ENCODE assay signal across 10 mouse cellular contexts in the genomic region with DNA sequence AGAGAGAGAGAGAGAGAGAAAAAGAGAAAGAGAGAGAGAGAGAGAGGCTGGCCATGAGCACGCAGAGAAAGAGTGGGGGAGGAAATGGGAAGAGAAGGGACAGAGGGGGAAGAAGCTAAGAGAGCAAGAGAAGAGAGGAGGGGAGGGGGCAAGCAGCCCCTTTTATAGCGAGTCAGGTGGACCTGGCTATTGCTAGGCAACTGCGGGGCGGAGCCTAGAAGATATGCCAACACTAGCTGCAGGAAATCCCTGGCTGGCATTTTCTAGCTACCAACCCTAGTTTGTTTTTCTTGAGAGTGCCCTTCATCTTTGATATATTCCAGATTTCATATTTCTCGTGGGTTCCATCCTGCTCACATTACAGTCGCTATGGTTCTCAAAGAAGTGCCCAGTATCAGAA. TPM values are rescaled to one million over a fixed set of nuclear protein-coding genes. Genes with fewer than 3 reads are reported as not detected.
DNase-seq lines count a peak whose midpoint lies in the region; ATAC-seq and TF ChIP-seq lines count a peak whose summit lies in the region.
"Had no signal": no experiment of that assay in that cellular context is flagged by ENCODE, and none has a peak within 500 bp of the region (broad histone marks: within the 10 kb centered on the region; RNA-seq: fewer than 3 reads in every experiment).

No protein-coding gene starts in this region.

- no peak for ATAC-seq in kidney, embryonic 14.5 days (ENCODE audit: low FRiP score, low TSS enrichment)
- ATAC-seq in liver, embryonic 14.5 days (ENCODE audit: insufficient read depth), result no peak
- no peak for ATAC-seq in megakaryocyte progenitor cell, adult 5-6 weeks (replicated peaks; ENCODE audit: poor library complexity)

- no peak for DNase-seq in kidney, adult 2 months
- DNase-seq in urinary bladder, postnatal 14 days (ENCODE audit: low spot score), result peak; percentile 27
- no peak for DNase-seq in urinary bladder, postnatal 25 days (ENCODE audit: low spot score)
- no peak for DNase-seq in liver, embryonic 14.5 days (ENCODE audit: low read depth in 3 of 3, low spot score in 3 of 3)
- no peak for DNase-seq in T-cell, adult 2 months (ENCODE audit: low spot score)
- DNase-seq: gastrocnemius, postnatal 36 days had no signal

- H3K4me2 ChIP-seq in kidney, embryonic 14.5 days (replicated peaks; ENCODE audit: low read depth, low read length), result peak overlapping the region; percentile 12; the same call in 1 of the 2 replicates
- H3K4me2 ChIP-seq in liver, embryonic 14.5 days (ENCODE audit: low read depth), result peak overlapping the region; percentile 49

- H3K27me3 ChIP-seq in kidney, embryonic 14.5 days (ENCODE audit: control insufficient read depth, insufficient read depth, low read length), result no peaks in the 10 kb centered on the region
- H3K27me3 ChIP-seq in kidney, adult 2 months (replicated peaks; ENCODE audit: control insufficient read depth, insufficient read depth, low read length), result no peaks in the 10 kb centered on the region
- no peaks in the 10 kb centered on the region for H3K27me3 ChIP-seq in liver, embryonic 14.5 days (ENCODE audit: control insufficient read depth, insufficient read depth, low read length)
- H3K27me3 ChIP-seq: megakaryocyte, embryonic 14.5 days had no signal

- H3K36me3 ChIP-seq in kidney, embryonic 14.5 days (ENCODE audit: control insufficient read depth, insufficient read depth, low read length), result no peaks in the 10 kb centered on the region
- H3K36me3 ChIP-seq in kidney, adult 2 months (ENCODE audit: control insufficient read depth, insufficient read depth, low read length), result no peaks in the 10 kb centered on the region
- H3K36me3 ChIP-seq in liver, embryonic 14.5 days (replicated peaks; ENCODE audit: control insufficient read depth, insufficient read depth, low read depth), result no peaks in the 10 kb centered on the region

- no peak for TF ChIP-seq POLR2A in kidney, adult 2 months (IDR thresholded peaks at IDR 0.05; ENCODE audit: low read depth, low read length)

- no peak overlapping the region for H3K9ac ChIP-seq in kidney, embryonic 14.5 days (ENCODE audit: low read depth, low read length)
- no peak overlapping the region for H3K9ac ChIP-seq in liver, embryonic 14.5 days (replicated peaks)

- H3K4me1 ChIP-seq in kidney, embryonic 14.5 days (ENCODE audit: control insufficient read depth, insufficient read depth, low read length), result 0 out of 2 replicates have a peak, but pooled peaks cover 7% of the 10 kb centered on the region
- H3K4me1 ChIP-seq in kidney, adult 2 months (ENCODE audit: control insufficient read depth, insufficient read depth, low read length), result no peaks in the 10 kb centered on the region
- peaks cover 8 to 13% of the 10 kb centered on the region in 2 experiments for H3K4me1 ChIP-seq in liver, embryonic 14.5 days (replicated peaks; ENCODE audit: control insufficient read depth in 2 of 2, insufficient read depth in 2 of 2, low read length in 1 of 2)

- H3K27ac ChIP-seq in kidney, embryonic 14.5 days (ENCODE audit: low read depth, low read length), result no peak overlapping the region
- H3K27ac ChIP-seq in kidney, adult 2 months (ENCODE audit: insufficient read depth, low read depth, low read length), result no peak overlapping the region
- H3K27ac ChIP-seq in liver, embryonic 14.5 days, result no peak overlapping the region

- no peak for TF ChIP-seq CTCF in kidney, adult 2 months (conservative IDR thresholded peaks at IDR 0.05; ENCODE audit: insufficient read depth, insufficient read length, low read depth, low read length)
- TF ChIP-seq CTCF in liver, embryonic 14.5 days (IDR thresholded peaks at IDR 0.05; ENCODE audit: low read depth), result no peak

- H3K9me3 ChIP-seq in kidney, embryonic 14.5 days (ENCODE audit: control insufficient read depth, low read length), result no peaks in the 10 kb centered on the region
- H3K9me3 ChIP-seq in liver, embryonic 14.5 days (ENCODE audit: control insufficient read depth, low read length), result no peaks in the 10 kb centered on the region
- H3K9me3 ChIP-seq: megakaryocyte, embryonic 14.5 days had no signal

- no peak overlapping the region for H3K4me3 ChIP-seq in kidney, embryonic 14.5 days (ENCODE audit: low read length)
- no peak overlapping the region for H3K4me3 ChIP-seq in kidney, adult 2 months (ENCODE audit: insufficient read depth, low read depth, low read length)
- no peak overlapping the region for H3K4me3 ChIP-seq in liver, embryonic 14.5 days (ENCODE audit: insufficient read depth in 1 of 2, low read depth in 2 of 2, low read length in 2 of 2)

- TF ChIP-seq EP300 in liver, embryonic 14.5 days (IDR thresholded peaks at IDR 0.05; ENCODE audit: low read depth), result no peak

- 40% methylated on average over 6 of the region's 6 CpGs for WGBS in kidney, embryonic 14.5 days
- WGBS in kidney, adult 2 months, result 53% methylated on average over 6 of the region's 6 CpGs
- WGBS in liver, embryonic 14.5 days (ENCODE audit: insufficient replicate concordance), result 38% methylated on average over 6 of the region's 6 CpGs

RNA-seq across cellular contexts. Expression of gene Bco1, which starts 19.4 kb away (rescaled TPM):
- 0.19 and 0.38 TPM in 2 replicates for polyA plus RNA-seq in kidney, embryonic 14.5 days (2014; fragmentation: Nextera tagmentation; extraction: Ambion mirVana)
- 2.6 and 3.0 TPM in 2 replicates for polyA plus RNA-seq in kidney, adult 2 months (2012; rRNA removed)
- polyA plus RNA-seq in liver, embryonic 14.5 days (2012; rRNA removed), result 4.3 and 5.2 TPM in 2 replicates
- 3.2 and 4.3 TPM in 2 replicates for polyA plus RNA-seq in liver, embryonic 14.5 days (2014; fragmentation: Nextera tagmentation; extraction: Ambion mirVana)
- total RNA-seq in megakaryocyte progenitor cell, adult 5-6 weeks (2015), result 0.61 and 0.62 TPM in 2 replicates
- 0.54 and 0.95 TPM in 2 replicates for total RNA-seq in megakaryocyte progenitor cell, adult 5-6 weeks (2017)
- total RNA-seq: left cerebral cortex, adult 18-20 months had no signal

RNA-seq across cellular contexts. Expression of gene Pkd1l2, which starts 32.8 kb away (rescaled TPM):
- not detected in 2 replicates for polyA plus RNA-seq in kidney, embryonic 14.5 days (2014; fragmentation: Nextera tagmentation; extraction: Ambion mirVana)
- polyA plus RNA-seq in kidney, adult 2 months (2012; rRNA removed), result 0.04 and 0.08 TPM in 2 replicates
- not detected in 2 replicates for polyA plus RNA-seq in liver, embryonic 14.5 days (2012; rRNA removed)
- not detected in 2 replicates for polyA plus RNA-seq in liver, embryonic 14.5 days (2014; fragmentation: Nextera tagmentation; extraction: Ambion mirVana)
- 0.07 and 0.39 TPM in 2 replicates for total RNA-seq in megakaryocyte progenitor cell, adult 5-6 weeks (2015)
- total RNA-seq in megakaryocyte progenitor cell, adult 5-6 weeks (2017), result 0.17 TPM in 2 replicates

RNA-seq across cellular contexts. Expression of gene Gan, which starts 42.8 kb away (rescaled TPM):
- 2.7 and 3.1 TPM in 2 replicates for polyA plus RNA-seq in kidney, embryonic 14.5 days (2014; fragmentation: Nextera tagmentation; extraction: Ambion mirVana)
- polyA plus RNA-seq in kidney, adult 2 months (2012; rRNA removed), result 3.1 and 3.4 TPM in 2 replicates
- 1.4 and 1.6 TPM in 2 replicates for polyA plus RNA-seq in liver, embryonic 14.5 days (2012; rRNA removed)
- 0.62 and 0.77 TPM in 2 replicates for polyA plus RNA-seq in liver, embryonic 14.5 days (2014; fragmentation: Nextera tagmentation; extraction: Ambion mirVana)
- 4.2 and 4.7 TPM in 2 replicates for total RNA-seq in megakaryocyte progenitor cell, adult 5-6 weeks (2015)
- total RNA-seq in megakaryocyte progenitor cell, adult 5-6 weeks (2017), result 3.3 and 3.9 TPM in 2 replicates
